Mouse (Mus musculus): Measurements from ENCODE around the gene Abcd4. TPM values are rescaled to one million over a fixed set of nuclear protein-coding genes. Genes with fewer than 3 reads are reported as not detected.
A peak's percentile ranks its signal among the peaks of the same experiment; 100 is the strongest.

Abcd4 gene
- polyA plus RNA-seq (2016; fragmentation: Nextera tagmentation; extraction: Ambion mirVana) = 12.7 and 12.8 TPM in 2 replicates

DNA sequence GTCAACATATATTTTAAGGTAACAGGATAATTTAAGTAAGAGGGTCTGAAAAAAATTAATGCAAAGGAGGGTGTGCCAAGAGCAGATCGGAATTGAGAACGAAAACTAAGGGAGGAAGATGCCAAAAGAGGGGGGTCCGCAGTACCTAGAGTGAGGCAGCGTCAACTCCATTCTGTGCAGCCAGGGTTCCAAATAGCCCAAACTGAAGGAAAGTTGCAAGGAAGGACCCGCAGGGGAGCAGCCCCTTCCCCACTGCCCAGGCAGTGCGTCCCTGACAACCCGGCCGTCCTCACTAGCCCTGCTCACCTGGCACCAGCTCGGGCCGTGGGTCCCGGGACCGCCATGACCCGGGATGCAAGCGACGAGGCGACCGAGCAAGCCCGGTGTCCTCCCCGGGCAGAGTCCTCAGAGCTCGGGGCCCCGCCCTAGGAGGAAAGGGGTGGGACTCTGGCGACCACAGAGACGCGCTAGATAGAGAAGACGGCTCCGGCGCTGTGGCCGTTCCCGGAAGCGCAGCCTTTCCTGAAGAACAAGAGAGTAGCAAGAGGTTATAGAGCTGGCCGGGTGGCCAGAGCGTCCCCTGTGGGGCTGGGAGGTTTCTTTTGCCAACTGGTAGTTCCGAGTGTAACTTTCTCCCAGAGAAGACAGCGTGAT lies at the start of gene Abcd4:
Gene Abcd4 (minus strand): TSS at position 437 of the 654 bp plus-strand sequence.
- Histone ChIP-seq H3K27ac (peak within 1 kb of the TSS; percentile 92), H3K4me1 (peaks cover 20% of the 10 kb centered on the region), H3K36me3 (replicated peaks) (peaks cover 10% of the 10 kb centered on the region; the same call in 1 of the 2 replicates), H3K9me3 (no peaks in the 10 kb centered on the region), H3K27me3 (ENCODE audit: poor library complexity, severe bottlenecking) (no peaks in the 10 kb centered on the region), H3K4me3 (peak within 1 kb of the TSS; percentile 84)
- DNase-seq (ENCODE audit: extremely low spot score, low spot score) = peak; percentile 92
- WGBS = under 1% methylated on average over 34 of the region's 34 CpGs

DNA sequence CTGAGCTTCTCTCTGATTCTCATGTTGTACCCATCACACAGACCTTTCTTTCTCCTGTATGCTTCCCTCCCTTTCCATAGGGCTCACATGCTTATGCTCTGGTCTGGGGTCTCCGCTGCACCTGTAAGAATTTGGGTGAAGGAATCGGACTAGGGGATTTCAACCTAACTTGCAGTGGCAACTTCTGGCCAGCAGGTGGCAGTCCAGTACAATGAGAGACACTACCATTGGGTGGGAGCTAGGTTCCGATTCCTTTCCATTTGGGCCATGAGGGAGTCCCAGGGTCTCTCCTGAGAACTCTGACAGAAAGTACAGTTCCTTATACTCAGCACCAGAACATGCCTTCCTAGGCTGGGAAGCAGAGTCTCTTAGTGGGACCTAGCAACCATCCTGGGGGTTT lies 36.7 kb upstream of the Abcd4 start:
- Histone ChIP-seq H3K9me3 (no peaks in the 10 kb centered on the region), H3K36me3 (replicated peaks) (no peaks in the 10 kb centered on the region), H3K27me3 (ENCODE audit: poor library complexity, severe bottlenecking) (peaks cover 14% of the 10 kb centered on the region), H3K4me3 (no peak overlapping the region), H3K27ac (no peak overlapping the region), H3K4me1 (0 out of 2 replicates have a peak, but pooled peaks cover 9% of the 10 kb centered on the region)
- WGBS = 17% methylated on average over 3 of the region's 3 CpGs
- DNase-seq (ENCODE audit: extremely low spot score, low spot score) = peak; percentile 72

DNA sequence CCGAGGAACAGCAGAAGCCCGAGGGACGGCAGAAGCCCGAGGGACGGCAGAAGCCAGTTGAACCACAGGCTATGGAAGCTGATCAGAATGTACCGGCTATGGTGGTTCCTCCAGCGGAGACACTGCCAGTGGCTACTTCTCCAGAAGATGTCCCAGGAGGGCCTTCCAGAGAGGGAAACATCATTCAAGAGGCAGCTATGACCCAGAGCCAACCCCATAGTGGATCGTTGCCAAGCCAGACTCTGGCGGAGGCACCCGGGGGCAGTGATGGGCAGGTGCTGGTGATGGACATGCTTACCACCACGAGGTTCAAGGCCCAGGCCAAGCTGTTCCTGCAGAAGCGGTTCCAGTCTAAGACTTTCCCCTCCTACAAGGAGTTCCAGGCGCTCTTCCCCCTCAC lies 33.0 kb upstream of the Abcd4 start:
- DNase-seq (ENCODE audit: extremely low spot score, low spot score) = no peak
- no peaks in the 10 kb centered on the region for H3K9me3 ChIP-seq
- WGBS = 91% methylated on average over 13 of the region's 13 CpGs
- H3K36me3 ChIP-seq (replicated peaks) = no peaks in the 10 kb centered on the region
- H3K4me3 ChIP-seq = no peak overlapping the region
- 0 out of 2 replicates have a peak, but pooled peaks cover 9% of the 10 kb centered on the region for H3K4me1 ChIP-seq
- H3K27me3 ChIP-seq (ENCODE audit: poor library complexity, severe bottlenecking) = peaks cover 15% of the 10 kb centered on the region
- H3K27ac ChIP-seq = no peak overlapping the region

DNA sequence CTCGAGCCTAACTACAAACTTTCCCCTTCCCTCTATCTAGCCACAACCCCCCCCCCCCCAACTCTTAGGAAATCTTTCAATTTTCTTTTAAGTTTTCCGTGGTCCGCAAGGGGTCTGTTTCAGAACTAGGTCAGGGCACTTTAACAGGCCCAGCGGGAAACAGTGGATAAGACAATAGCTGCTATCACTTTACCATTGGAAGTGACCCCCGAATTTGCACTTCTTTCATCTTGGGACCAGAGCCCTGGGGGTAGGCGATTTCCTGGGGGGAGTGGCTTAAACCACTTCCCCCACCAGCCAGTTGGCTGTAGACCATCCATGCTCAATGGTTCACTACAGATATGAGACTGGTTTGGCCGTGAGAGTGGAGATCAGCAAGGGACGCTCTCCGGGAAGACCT lies 23.4 kb upstream of the Abcd4 start, which contains the start of gene Vrtn:
Gene Vrtn (plus strand): TSS at position 366 of the 400 bp plus-strand sequence.
- Histone ChIP-seq H3K9me3 (no peaks in the 10 kb centered on the region), H3K27ac (no peak within 1 kb of the TSS), H3K4me1 (peaks cover 21% of the 10 kb centered on the region), H3K27me3 (ENCODE audit: poor library complexity, severe bottlenecking) (peaks cover 59% of the 10 kb centered on the region), H3K4me3 (peak within 1 kb of the TSS; percentile 23; the same call in 1 of the 2 replicates), H3K36me3 (replicated peaks) (no peaks in the 10 kb centered on the region)
- DNase-seq (ENCODE audit: extremely low spot score, low spot score) = no peak
- WGBS = 2% methylated on average over 9 of the region's 9 CpGs

DNA sequence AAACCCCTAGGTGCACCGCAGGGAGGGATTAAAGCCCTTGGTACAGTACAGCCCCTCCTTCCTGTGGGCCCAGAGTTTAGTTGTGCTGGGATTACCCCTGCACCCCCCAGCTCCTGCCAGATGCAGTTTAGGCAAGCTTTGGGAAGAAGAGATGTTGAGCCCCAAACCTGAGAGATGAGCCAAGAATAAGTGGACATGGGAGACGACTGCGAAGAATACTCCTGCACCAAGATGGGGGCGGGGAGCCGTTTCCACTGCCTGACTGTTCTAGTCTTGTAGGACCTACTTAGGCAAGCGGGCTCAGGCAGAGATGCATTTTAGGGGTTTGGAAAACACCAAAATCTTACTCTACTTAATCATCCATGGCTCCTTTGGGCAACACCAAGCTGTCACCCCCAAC lies 23.0 kb upstream of the Abcd4 start:
- Histone ChIP-seq H3K27me3 (ENCODE audit: poor library complexity, severe bottlenecking) (peaks cover 58% of the 10 kb centered on the region), H3K9me3 (no peaks in the 10 kb centered on the region), H3K4me1 (peaks cover 21% of the 10 kb centered on the region), H3K4me3 (no peak overlapping the region), H3K36me3 (replicated peaks) (no peaks in the 10 kb centered on the region), H3K27ac (no peak overlapping the region)
- whole genome bisulfite sequencing = 6% methylated on average over 6 of the region's 6 CpGs
- no peak for DNase-seq (ENCODE audit: extremely low spot score, low spot score)

DNA sequence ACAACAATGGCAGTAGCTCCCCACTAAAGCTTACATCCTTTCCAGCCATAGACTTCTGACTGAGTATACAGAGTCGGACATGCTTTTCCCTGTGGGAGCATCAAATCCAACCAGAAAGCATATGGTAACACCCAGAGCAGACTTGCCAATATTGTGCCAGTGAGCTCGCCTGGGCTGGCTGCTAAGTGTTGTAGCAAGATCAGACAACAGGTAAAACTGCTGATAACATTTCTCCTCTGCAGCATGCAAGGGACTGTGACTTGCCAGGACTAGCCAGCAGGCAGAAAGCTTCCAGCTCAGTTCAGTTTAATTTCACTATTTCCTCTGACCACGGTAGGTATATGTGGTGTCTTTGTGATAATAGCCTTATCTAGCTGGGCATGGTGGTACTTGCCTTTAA lies 14.7 kb upstream of the Abcd4 start:
- 83% methylated on average over 3 of the region's 3 CpGs for WGBS
- no peak overlapping the region for H3K4me3 ChIP-seq
- no peaks in the 10 kb centered on the region for H3K9me3 ChIP-seq
- DNase-seq (ENCODE audit: extremely low spot score, low spot score) = no peak
- no peak overlapping the region for H3K27ac ChIP-seq
- no peaks in the 10 kb centered on the region for H3K36me3 ChIP-seq (replicated peaks)
- H3K27me3 ChIP-seq (ENCODE audit: poor library complexity, severe bottlenecking) = peaks cover 2% of the 10 kb centered on the region; the same call in 1 of the 2 replicates
- no peaks in the 10 kb centered on the region for H3K4me1 ChIP-seq

DNA sequence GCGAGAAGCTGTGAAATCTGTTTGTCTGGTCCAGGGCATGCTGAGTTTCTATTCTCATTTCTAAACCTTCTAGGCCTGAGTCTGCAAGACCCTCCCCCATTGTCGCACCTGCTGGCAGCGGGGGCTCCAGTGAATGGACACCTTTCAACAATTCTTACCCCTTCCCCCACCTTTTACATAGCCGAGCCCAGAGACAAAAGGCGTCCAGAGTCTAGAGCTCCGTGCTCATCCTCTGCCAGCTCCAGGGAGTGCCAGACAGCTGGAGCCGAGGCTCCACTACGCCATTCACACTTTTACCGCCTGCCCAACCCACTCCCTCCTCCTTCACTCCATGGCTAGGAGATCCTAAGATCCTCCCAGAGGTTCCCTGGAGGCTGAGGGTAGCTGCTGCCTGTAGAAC lies 7.9 kb upstream of the Abcd4 start:
- H3K4me1 ChIP-seq = peaks cover 17% of the 10 kb centered on the region
- no peaks in the 10 kb centered on the region for H3K36me3 ChIP-seq (replicated peaks)
- DNase-seq (ENCODE audit: extremely low spot score, low spot score) = peak; percentile 17
- H3K27ac ChIP-seq = peak overlapping the region; percentile 70
- no peaks in the 10 kb centered on the region for H3K9me3 ChIP-seq
- H3K4me3 ChIP-seq = peak overlapping the region; percentile 33
- peaks cover 34% of the 10 kb centered on the region for H3K27me3 ChIP-seq (ENCODE audit: poor library complexity, severe bottlenecking)
- 1% methylated on average over 9 of the region's 9 CpGs for WGBS

DNA sequence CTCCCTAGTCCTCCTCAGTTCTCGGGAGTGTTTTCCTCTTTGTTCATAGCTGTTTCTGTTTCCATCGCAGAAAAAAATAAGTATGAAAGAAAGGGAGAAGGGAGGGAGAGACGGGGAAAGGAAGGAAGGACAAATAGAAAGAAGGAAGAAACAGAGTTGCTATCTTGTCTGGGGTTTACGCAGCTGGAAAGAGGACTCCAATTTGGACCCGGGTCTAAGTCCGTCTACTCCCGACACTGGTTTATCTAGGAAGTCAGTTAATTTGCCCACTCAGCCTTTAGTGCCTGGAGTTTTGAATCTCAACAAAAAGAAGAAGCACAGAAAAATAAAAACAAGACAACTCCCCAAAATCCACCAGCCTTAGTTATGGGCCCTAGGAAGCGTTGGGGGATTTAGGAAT lies 7.4 kb upstream of the Abcd4 start:
- no peaks in the 10 kb centered on the region for H3K36me3 ChIP-seq (replicated peaks)
- H3K27me3 ChIP-seq (ENCODE audit: poor library complexity, severe bottlenecking) = peaks cover 34% of the 10 kb centered on the region
- no peak overlapping the region for H3K4me3 ChIP-seq
- no peak for DNase-seq (ENCODE audit: extremely low spot score, low spot score)
- 16% methylated on average over 8 of the region's 8 CpGs for WGBS
- H3K4me1 ChIP-seq = peaks cover 17% of the 10 kb centered on the region
- H3K27ac ChIP-seq = no peak overlapping the region
- no peaks in the 10 kb centered on the region for H3K9me3 ChIP-seq

DNA sequence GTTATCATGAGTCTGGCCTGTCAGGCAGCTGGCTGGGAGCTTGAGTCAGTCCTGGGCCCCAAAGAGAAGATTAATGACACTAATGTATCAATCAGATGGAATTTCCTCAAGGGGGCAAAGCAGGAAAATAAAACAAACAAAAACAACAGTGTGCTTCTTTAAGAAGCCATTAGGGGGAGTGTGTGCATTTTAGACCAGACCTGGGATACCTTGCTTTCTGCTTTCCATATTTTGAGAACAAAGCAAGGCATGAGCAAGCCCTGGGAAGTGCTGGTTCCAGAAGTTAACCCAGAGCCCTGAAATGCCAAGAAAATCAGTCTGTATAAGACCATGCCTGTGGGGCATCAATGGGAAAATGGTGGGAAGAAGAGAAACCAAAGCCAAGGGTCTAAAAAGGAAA lies 3.8 kb upstream of the Abcd4 start:
- no peak for DNase-seq (ENCODE audit: extremely low spot score, low spot score)
- Histone ChIP-seq H3K4me3 (no peak overlapping the region), H3K36me3 (replicated peaks) (no peaks in the 10 kb centered on the region), H3K27me3 (ENCODE audit: poor library complexity, severe bottlenecking) (peaks cover 23% of the 10 kb centered on the region), H3K4me1 (peaks cover 29% of the 10 kb centered on the region), H3K9me3 (no peaks in the 10 kb centered on the region), H3K27ac (0 out of 2 replicates have a peak overlapping the region, but pooled peaks have one; percentile 35)

DNA sequence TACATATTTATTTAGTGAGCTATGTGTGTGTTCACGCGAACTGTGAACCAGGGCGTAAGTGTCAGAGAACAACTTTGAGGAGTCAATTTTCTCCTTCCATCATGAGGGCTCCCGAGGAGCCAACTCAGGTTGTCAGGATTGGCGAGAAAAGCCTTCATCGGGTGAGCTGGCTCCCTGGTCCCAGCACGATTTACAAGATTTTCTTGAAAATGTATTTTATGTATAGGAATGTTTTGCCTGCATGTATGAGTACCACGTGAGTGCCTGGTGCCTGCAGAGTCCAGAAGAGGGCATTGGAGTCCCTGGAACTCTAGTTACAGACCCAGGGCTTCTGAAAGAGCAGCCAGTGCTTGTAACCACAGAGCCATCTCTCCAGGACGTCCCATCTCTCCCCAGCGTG lies 450 bp upstream of the Abcd4 start:
- peaks cover 18% of the 10 kb centered on the region for H3K4me1 ChIP-seq
- H3K4me3 ChIP-seq = peak overlapping the region; percentile 84
- H3K9me3 ChIP-seq = no peaks in the 10 kb centered on the region
- peak; percentile 38 for DNase-seq (ENCODE audit: extremely low spot score, low spot score)
- peak overlapping the region; percentile 92 for H3K27ac ChIP-seq
- peaks cover 7% of the 10 kb centered on the region; the same call in 1 of the 2 replicates for H3K36me3 ChIP-seq (replicated peaks)
- H3K27me3 ChIP-seq (ENCODE audit: poor library complexity, severe bottlenecking) = no peaks in the 10 kb centered on the region
- WGBS = 10% methylated on average over 10 of the region's 10 CpGs

DNA sequence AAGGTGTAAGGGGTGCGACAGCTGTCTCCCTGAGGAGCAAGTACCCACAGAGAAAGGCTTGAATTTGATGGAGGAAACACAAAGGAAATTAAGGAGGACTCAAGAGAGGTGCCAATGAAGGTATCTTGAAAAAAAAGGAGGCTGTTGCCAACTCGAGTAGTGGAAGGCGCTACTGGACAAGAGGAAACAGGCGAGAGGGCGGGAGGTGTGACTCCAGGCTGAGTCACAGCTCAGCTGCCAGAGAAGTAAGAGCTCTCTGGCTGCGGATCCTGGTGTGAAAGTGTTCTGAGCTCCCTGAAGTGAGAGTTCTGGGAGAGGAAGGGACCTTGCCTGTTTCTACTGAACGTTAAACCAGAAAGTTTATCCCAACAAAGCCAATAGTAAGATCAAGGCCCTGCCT lies 2.7 kb downstream of the Abcd4 start:
- 84% methylated on average over 7 of the region's 7 CpGs for WGBS
- Histone ChIP-seq H3K27me3 (ENCODE audit: poor library complexity, severe bottlenecking) (no peaks in the 10 kb centered on the region), H3K36me3 (replicated peaks) (peaks cover 11% of the 10 kb centered on the region; the same call in 1 of the 2 replicates), H3K4me3 (no peak overlapping the region), H3K4me1 (peaks cover 17% of the 10 kb centered on the region), H3K9me3 (no peaks in the 10 kb centered on the region), H3K27ac (no peak overlapping the region)
- DNase-seq (ENCODE audit: extremely low spot score, low spot score) = no peak

DNA sequence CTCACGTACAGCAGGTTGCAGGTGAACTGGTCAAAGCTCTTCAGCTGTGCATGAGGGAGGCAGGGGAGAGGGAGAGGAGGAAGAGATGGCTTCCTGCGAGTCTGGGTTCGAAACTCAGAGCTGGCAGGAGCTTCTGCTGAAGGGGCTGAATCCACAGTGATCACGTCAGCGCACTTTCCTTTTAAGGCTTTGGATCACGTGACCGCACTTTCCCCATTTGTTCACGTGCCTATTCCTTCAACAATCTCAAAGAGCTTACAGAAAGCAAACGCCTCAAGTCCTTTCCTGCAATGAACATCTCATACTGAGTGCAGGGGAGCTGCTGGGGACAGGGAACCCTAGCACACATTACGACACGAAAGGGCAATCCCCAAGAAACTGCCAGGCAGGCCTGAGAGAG lies 3.2 kb downstream of the Abcd4 start:
- Histone ChIP-seq H3K36me3 (replicated peaks) (peaks cover 14% of the 10 kb centered on the region), H3K9me3 (no peaks in the 10 kb centered on the region), H3K27ac (no peak overlapping the region), H3K27me3 (ENCODE audit: poor library complexity, severe bottlenecking) (no peaks in the 10 kb centered on the region), H3K4me3 (no peak overlapping the region), H3K4me1 (peaks cover 17% of the 10 kb centered on the region)
- no peak for DNase-seq (ENCODE audit: extremely low spot score, low spot score)
- WGBS = 86% methylated on average over 11 of the region's 11 CpGs

DNA sequence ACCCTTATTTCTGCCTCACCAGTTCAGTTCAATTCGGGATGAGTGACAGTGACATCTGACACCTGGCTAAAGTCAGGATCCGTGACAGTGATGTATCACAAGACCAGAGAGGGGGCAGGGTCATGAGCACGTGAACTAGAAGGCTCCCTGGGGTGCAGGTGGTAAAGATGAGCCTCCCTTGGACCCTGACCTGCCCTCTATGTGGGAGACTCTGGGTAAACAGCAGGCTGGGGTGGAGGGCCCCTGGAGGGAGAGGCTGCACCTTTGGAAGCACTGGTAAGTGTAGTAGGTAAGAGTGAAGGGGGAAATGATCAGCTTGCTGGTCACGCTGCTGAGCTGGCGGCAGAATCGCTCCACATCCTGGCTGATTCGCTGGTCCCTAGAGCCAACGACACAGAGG lies 4.7 kb downstream of the Abcd4 start:
- peaks cover 24% of the 10 kb centered on the region for H3K36me3 ChIP-seq (replicated peaks)
- no peak overlapping the region for H3K27ac ChIP-seq
- DNase-seq (ENCODE audit: extremely low spot score, low spot score) = no peak
- no peaks in the 10 kb centered on the region for H3K27me3 ChIP-seq (ENCODE audit: poor library complexity, severe bottlenecking)
- H3K4me3 ChIP-seq = no peak overlapping the region
- peaks cover 14% of the 10 kb centered on the region for H3K4me1 ChIP-seq
- WGBS = 75% methylated on average over 8 of the region's 8 CpGs
- no peaks in the 10 kb centered on the region for H3K9me3 ChIP-seq
